Mouse (Mus musculus): Measurements from ENCODE around the gene Hs6st2. TPM values are rescaled to one million over a fixed set of nuclear protein-coding genes. Genes with fewer than 3 reads are reported as not detected.

Gene Hs6st2
- total and polyA plus RNA-seq, 3 experiments: not detected

DNA sequence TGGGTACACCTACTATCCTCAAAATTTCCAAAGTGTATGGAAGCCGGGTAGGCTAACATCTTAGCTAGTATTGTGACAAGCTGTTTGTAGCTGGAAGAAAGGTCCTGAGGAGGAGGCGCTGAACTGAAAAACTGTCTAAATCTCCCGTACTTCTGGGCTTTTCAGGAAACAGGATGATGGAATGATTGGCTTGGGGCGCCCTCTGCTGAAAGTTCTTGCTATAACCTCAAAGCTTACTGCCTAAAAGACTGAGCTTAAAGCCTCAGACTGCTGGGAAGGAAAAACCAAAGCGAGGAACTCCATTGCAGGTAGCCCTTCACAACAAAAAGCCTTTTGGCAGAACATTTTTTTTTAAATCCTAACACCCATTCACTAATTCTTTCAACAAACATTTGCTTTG lies 307.0 kb downstream of the Hs6st2 start:
- Histone ChIP-seq H3K27me3 (ENCODE audit: control insufficient read depth in 1 of 2, insufficient read depth in 2 of 2, low read length in 2 of 2) (no peaks in the 10 kb centered on the region), H3K4me3 (ENCODE audit: control insufficient read depth in 1 of 2, insufficient read depth in 1 of 2, low read depth in 2 of 2, low read length in 2 of 2) (no peak overlapping the region), H3K9me3 (replicated peaks; ENCODE audit: insufficient read depth, low read length) (no peaks in the 10 kb centered on the region), H3K4me1 (ENCODE audit: control insufficient read depth in 1 of 2, insufficient read depth in 2 of 2, low read length in 2 of 2) (no peaks in the 10 kb centered on the region), H3K9ac (ENCODE audit: control insufficient read depth, low read depth, low read length, poor library complexity, severe bottlenecking) (no peak overlapping the region), H3K27ac (ENCODE audit: control insufficient read depth, low read depth, low read length) (no peak overlapping the region), H3K79me2 (ENCODE audit: control insufficient read depth, insufficient read depth, low read length, poor library complexity) (no peaks in the 10 kb centered on the region), H3K36me3 (ENCODE audit: control insufficient read depth in 1 of 2, insufficient read depth in 2 of 2, low read length in 2 of 2) (no peaks in the 10 kb centered on the region)
- DNase-seq (ENCODE audit: low read depth, low spot score): peak; percentile 62
- TF ChIP-seq TBP (IDR thresholded peaks at IDR 0.05; ENCODE audit: low read depth, low read length) (no peak), JUND (IDR thresholded peaks at IDR 0.05; ENCODE audit: low read depth, low read length) (no peak), USF1 (IDR thresholded peaks at IDR 0.05; ENCODE audit: low read depth, low read length) (no peak), SMC3 (IDR thresholded peaks at IDR 0.05; ENCODE audit: low read depth, low read length) (peak; percentile 86), NELFE (IDR thresholded peaks at IDR 0.05; ENCODE audit: low read depth, low read length) (no peak), ZC3H11A (IDR thresholded peaks at IDR 0.05; ENCODE audit: low read depth, low read length) (peak; percentile 82), CTCF (IDR thresholded peaks at IDR 0.05 in 2 of 3, conservative IDR thresholded peaks at IDR 0.05 in 1 of 3; ENCODE audit: control insufficient read depth in 1 of 3, insufficient read depth in 1 of 3, low read depth in 2 of 3, low read length in 3 of 3, poor library complexity in 1 of 3, severe bottlenecking in 1 of 3) (peak; percentile 30 to 75 (median 44)), NRF1 (IDR thresholded peaks at IDR 0.05; ENCODE audit: insufficient read depth, low read depth, low read length, poor library complexity, severe bottlenecking) (no peak), RCOR1 (IDR thresholded peaks at IDR 0.05; ENCODE audit: low read depth, low read length) (no peak), RAD21 (IDR thresholded peaks at IDR 0.05; ENCODE audit: low read depth, low read length) (peak; percentile 80)

- H3K27me3 ChIP-seq (ENCODE audit: control insufficient read depth in 1 of 2, insufficient read depth in 2 of 2, low read length in 2 of 2): no peaks in the 10 kb centered on the region
- H3K79me2 ChIP-seq (ENCODE audit: control insufficient read depth, insufficient read depth, low read length, poor library complexity): no peaks in the 10 kb centered on the region
- no peaks in the 10 kb centered on the region for H3K36me3 ChIP-seq (ENCODE audit: control insufficient read depth in 1 of 2, insufficient read depth in 2 of 2, low read length in 2 of 2)
- DNase-seq (ENCODE audit: low read depth, low spot score): peak; percentile 39
- no peaks in the 10 kb centered on the region for H3K4me1 ChIP-seq (ENCODE audit: control insufficient read depth in 1 of 2, insufficient read depth in 2 of 2, low read length in 2 of 2)
- H3K9ac ChIP-seq (ENCODE audit: control insufficient read depth, low read depth, low read length, poor library complexity, severe bottlenecking): no peak overlapping the region
- no peaks in the 10 kb centered on the region for H3K9me3 ChIP-seq (replicated peaks; ENCODE audit: insufficient read depth, low read length)
- H3K27ac ChIP-seq (ENCODE audit: control insufficient read depth, low read depth, low read length): no peak overlapping the region
- H3K4me3 ChIP-seq (ENCODE audit: control insufficient read depth in 1 of 2, insufficient read depth in 1 of 2, low read depth in 2 of 2, low read length in 2 of 2): no peak overlapping the region
- no peak for TF ChIP-seq MYC (IDR thresholded peaks at IDR 0.05; ENCODE audit: low read depth, low read length)
- peak; percentile 67 for TF ChIP-seq RAD21 (IDR thresholded peaks at IDR 0.05; ENCODE audit: low read depth, low read length)
- TF ChIP-seq ZC3H11A (IDR thresholded peaks at IDR 0.05; ENCODE audit: low read depth, low read length): peak; percentile 54
- no peak for TF ChIP-seq ZNF384 (IDR thresholded peaks at IDR 0.05; ENCODE audit: low read depth, low read length)
- TF ChIP-seq BHLHE40 (IDR thresholded peaks at IDR 0.05; ENCODE audit: borderline replicate concordance, low read depth, low read length): no peak
- TF ChIP-seq CTCF (IDR thresholded peaks at IDR 0.05 in 2 of 3, conservative IDR thresholded peaks at IDR 0.05 in 1 of 3; ENCODE audit: control insufficient read depth in 1 of 3, insufficient read depth in 1 of 3, low read depth in 2 of 3, low read length in 3 of 3, poor library complexity in 1 of 3, severe bottlenecking in 1 of 3): peak; percentile 16 to 65 (median 54); a peak in 4 of 6 replicates
- no peak for TF ChIP-seq MEF2A (IDR thresholded peaks at IDR 0.05; ENCODE audit: extremely low read depth, insufficient replicate concordance, low read depth, low read length, poor library complexity, severe bottlenecking)
- no peak for TF ChIP-seq USF1 (IDR thresholded peaks at IDR 0.05; ENCODE audit: low read depth, low read length)
- no peak for TF ChIP-seq SIN3A (IDR thresholded peaks at IDR 0.05; ENCODE audit: low read length)
- no peak for TF ChIP-seq ELF1 (IDR thresholded peaks at IDR 0.05; ENCODE audit: low read depth, low read length)
- TF ChIP-seq SMC3 (IDR thresholded peaks at IDR 0.05; ENCODE audit: low read depth, low read length): peak; percentile 82
These were observed 309.0 kb downstream of the Hs6st2 start for GRCm38 (mm10) chrX:51372477-51373239.

Data from MEL (cell line).